Mouse (Mus musculus) small intestine, adult 2 months (tissue): Measurements from ENCODE around the gene Zfp579.

Experiments used
- CTCF ChIP-seq: fragments of 200-500 bp; IDR thresholded peaks from 2 replicates; pipeline ENCODE4 v1.5.1; 2012; ENCODE audit warnings: low read depth, mild to moderate bottlenecking, control low read depth, inconsistent platforms, low read length, moderate library complexity, mixed read lengths; ENCODE audit not compliant: insufficient replicate concordance, insufficient read length; ENCODE audit errors: extremely low read depth
- POLR2A ChIP-seq: fragments of 200-500 bp; IDR thresholded peaks from 2 replicates; pipeline ENCODE4 v1.6.1; 2012; ENCODE audit warnings: low read depth, mild to moderate bottlenecking, control low read depth, inconsistent platforms, low read length, moderate library complexity

DNA sequence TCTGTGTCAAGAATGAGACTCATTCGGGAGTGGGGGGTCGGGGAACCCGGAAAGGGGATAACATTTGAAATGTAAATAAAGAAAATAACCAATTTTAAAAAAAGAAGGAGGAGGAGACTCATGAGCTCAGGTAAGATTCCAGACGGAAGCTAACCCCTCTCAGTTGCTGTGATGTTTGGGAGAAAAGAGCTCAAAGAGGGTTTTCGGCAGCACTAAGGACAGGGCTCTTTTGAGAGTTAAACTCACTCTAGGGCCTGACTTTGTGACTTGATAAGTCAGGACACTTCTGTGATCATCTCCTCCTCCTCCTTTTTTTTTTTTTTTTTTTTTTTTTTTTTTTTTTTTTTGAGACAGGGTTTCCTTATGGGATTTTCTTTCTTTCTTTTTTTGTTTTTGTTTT, 43.0 kb upstream of the Zfp579 start:
- TF ChIP-seq CTCF (no peak), POLR2A (no peak)
